Mouse (Mus musculus) gastrocnemius, adult 18-20 months (tissue): ENCODE measurements around the gene Tm9sf1. TPM values are rescaled to one million over a fixed set of nuclear protein-coding genes. Genes with fewer than 3 reads are reported as not detected.

Experiments used
- DNase-seq: peaks from one replicate; pipeline ENCODE4 v3.0.0; 2021; ENCODE audit warnings: low spot score
- total RNA-seq, 2 experiments: library from RNA; stranded (reverse); gene quantifications; 2 replicates each; pipeline ENCODE4 v1.2.3; 2021

Tm9sf1 gene
- total RNA-seq, 2 experiments from 2014 or later: 15.7 to 16.4 TPM

DNA sequence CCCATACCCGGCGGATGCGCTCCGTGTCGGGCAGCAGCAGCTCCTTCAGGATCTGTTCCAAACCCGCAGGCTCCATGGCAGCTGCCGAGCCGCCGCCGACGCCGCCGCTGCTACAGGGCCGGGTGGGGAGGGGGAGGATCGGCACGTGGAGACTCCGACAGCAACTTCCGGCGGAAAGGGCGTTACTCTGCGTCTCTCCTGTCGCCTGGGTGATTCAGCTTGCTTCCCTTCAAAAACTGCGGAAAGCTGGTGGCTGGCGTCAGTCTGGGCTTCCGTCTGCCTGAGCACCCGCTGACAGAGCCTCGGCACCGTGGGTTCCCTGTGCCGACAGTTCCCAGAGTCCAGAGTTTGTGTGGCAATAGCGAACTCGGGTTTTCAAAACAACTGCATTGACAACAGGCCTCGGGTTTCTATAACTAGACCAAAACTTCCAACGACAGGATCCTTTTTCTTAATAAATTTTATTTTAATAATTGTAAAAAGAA lies 8.0 kb downstream of the Tm9sf1 start, which contains the start of gene Ipo4:
Ipo4 (minus strand) TSS at position 435 of the 485 bp plus-strand sequence.
- DNase-seq: peak; percentile 86

DNA sequence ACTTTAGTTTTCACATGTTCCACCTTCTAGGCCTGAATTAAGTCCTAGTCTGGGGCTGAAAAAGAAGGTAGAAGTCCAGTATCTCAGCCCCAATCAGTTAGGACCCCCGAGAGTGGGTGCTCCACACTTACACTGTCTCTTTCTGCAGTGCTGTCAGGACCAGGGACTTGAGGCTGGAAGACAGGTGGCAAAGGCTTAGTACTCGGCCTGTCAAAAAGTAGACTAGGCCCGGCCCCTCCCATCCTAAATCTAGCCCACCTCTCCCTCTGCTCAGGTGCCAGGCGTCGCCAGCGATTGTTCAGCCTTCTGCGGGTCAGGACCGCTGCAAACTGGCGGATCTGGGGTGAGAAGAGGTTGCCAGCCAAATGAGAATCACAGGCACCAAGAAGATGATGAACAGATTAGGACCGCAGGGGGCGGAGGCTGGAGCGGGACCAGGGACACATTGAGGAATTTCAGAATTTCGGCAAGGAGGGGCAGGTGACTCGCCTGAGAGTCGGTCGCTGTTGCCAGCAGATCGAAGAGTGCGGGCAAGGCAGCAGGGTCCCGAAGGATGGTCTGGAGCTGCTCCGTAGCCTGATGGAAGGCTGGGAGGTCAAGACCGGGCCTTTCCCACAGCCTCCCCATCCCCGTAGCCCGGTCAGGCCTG lies 8.6 kb downstream of the Tm9sf1 start:
- peak; percentile 35 for DNase-seq

DNA sequence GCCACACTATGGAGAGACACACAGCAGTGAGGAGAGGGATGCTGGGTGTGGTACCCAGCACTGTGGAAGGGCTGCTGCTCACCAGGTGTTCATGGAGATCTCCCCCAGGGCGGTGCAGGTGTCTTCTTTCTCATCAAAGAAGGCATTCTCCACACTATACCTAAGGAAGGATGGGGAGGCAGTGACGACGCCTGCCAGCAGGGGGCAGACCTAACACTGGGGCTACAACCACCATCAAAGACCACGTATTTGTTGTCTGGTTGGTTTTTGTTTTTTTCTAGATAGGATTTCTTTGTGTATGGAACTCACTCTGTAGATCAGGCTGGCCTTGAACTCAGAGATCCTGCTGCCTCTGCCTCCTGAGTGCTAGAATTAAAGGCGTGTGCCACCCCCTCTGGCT lies 14.3 kb downstream of the Tm9sf1 start:
- peak; percentile 47 for DNase-seq

GRCm38 (mm10) chr14:55628077-55628827 lies 15.4 kb downstream of the Tm9sf1 start:
- no peak for DNase-seq

- no peak for DNase-seq
Measured at GRCm38 (mm10) chr14:55618486-55619195, 25.0 kb downstream of the Tm9sf1 start.

- DNase-seq: no peak
Measured at GRCm38 (mm10) chr14:55617822-55618221, 25.8 kb downstream of the Tm9sf1 start, which contains the start of gene Rec8. Rec8 (plus strand) TSS chr14:55618037.

- no peak for DNase-seq
Measured at GRCm38 (mm10) chr14:55616844-55617243, 26.8 kb downstream of the Tm9sf1 start.

GRCm38 (mm10) chr14:55615876-55616275 lies 27.7 kb downstream of the Tm9sf1 start:
- DNase-seq: no peak

- no peak for DNase-seq
Measured at GRCm38 (mm10) chr14:55614565-55615178, 28.9 kb downstream of the Tm9sf1 start.

- no peak for DNase-seq
Measured at GRCm38 (mm10) chr14:55613346-55613745, 30.3 kb downstream of the Tm9sf1 start.

- no peak for DNase-seq
Measured at GRCm38 (mm10) chr14:55608339-55608738, 35.3 kb downstream of the Tm9sf1 start.

DNA sequence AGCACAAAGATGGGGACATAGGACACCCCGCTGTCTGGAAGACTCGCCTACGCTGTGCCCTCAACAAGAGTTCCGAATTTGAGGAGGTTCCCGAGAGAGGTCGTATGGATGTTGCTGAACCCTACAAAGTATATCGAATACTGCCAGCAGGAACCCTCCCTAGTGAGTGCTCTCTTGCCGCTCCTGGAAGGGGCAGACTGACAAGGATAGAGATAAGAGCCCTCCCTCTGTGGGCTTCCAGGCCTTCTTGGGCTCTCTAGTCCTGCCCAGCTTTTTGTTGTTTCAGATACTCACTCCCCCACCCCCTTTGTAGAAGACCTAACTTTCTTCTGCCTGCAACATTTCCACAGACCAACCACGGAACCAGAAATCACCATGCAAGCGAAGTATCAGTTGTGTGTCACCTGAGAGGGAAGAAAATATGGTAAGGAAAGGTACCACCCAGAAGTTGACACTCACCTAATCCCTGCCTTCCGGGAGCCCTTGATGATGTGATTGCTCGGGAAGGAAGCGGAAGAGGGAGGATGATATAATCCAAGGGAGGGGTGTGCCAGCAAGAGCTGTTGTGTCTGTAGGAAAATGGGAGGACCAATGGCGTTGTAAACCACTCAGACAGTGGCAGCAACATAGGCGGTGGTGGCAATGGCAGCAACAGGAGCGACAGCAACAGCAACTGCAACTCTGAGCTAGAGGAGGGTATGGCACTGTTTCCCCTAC lies 37.7 kb downstream of the Tm9sf1 start:
- DNase-seq: no peak

DNA sequence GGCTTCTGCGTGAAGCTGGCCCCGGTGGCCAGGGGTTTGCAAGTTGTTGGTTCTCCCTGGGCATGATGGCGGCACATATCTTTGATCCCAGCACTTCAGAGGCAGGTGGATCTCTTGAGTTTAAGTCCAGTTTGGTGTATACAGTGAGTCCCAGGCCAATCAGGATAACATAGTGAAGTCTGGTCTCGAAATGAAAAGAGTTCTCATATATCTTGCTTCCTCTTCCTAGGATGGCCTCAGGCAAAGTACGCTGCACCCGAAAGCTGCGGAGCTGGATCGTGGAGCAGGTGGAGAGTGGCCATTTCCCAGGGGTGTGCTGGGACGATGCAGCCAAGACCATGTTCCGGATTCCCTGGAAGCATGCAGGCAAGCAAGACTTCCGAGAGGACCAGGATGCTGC lies 38.8 kb downstream of the Tm9sf1 start:
- DNase-seq: no peak

- DNase-seq: peak; percentile 93
Measured at GRCm38 (mm10) chr14:55603633-55604576, 39.7 kb downstream of the Tm9sf1 start.

DNA sequence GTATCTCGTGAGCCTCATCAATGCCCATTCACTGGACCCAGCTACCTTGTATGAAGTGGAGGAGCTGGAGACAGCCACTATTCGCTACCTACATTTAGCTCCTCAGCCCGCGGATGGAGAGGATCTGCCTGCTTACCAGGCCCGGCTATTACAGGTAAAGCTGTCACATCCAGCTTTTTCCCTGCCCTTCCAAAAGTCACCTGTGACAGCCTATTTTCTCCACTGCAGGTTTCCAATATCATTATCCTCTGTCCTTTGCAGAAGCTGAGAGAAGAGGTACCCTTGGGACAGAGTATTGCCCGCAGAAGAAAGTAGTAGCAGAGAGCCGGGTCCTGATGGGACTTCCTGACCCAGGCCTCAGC lies 40.4 kb downstream of the Tm9sf1 start, which contains the start of gene Irf9:
Irf9 (plus strand) TSS at position 301 of the 362 bp plus-strand sequence.
- no peak for DNase-seq

DNA sequence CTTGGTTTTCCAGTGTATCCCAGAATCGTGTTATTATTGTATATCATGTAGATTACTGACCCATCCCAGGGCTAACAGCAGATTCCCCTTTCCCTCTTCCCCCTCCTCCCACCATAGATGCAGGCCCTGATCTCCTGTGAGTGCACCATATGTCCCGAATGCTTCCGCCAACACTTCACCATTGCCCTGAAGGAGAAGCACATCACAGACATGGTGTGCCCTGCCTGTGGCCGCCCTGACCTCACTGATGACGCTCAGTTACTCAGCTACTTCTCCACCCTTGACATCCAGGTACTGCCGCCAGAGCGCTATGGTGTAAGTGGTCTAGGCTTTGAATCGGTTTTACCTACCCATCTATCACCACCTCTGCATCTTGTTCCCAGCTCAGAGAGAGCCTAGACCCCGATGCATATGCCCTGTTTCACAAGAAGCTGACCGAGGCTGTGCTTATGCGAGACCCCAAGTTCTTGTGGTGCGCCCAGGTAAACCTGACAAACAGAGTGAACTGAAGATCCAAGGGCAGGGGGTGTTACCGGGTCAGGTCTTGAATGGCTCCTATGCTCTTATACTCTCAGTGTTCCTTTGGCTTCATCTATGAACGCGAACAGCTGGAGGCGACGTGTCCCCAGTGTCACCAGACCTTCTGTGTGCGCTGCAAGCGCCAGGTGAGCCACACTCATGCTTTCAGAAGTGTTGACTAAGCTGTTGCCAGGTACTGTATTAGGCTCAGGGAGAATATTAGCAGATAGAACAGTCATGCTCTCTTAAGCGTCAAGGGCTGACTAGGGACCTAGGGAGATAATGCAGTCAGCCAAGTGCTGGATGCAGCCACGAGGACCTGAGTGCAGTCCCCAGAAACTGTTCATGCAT lies 44.9 kb downstream of the Tm9sf1 start:
- DNase-seq: no peak

DNA sequence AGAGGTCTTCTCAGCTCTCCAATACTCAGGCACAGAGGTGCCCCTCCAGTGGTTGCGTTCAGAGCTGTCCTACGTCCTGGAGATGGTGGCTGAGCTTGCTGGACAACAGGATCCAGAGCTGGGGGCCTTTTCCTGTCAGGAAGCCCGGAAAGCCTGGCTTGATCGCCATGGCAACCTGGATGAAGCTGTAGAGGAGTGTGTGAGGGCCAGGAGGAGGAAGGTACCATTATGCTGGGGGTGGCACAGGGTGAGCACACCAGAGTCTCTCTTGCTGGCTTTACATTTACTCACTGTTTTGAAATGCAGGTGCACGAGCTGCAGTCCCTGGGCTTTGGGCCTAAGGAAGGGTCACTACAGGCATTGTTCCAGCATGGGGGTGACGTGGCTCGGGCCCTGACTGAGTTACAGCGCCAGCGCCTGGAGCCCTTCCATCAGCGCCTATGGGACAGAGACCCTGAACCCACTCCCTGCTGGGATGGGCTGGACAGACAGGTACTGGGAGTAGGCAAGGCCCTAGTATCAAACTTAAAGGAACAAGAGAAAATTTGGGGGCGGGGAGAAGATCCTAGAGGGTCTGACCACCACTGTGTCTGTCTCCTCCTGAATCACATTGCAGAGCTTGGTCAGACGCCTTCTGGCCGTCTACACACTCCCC lies 47.4 kb downstream of the Tm9sf1 start:
- DNase-seq: no peak

GRCm38 (mm10) chr14:55592226-55592625 lies 51.4 kb downstream of the Tm9sf1 start:
- no peak for DNase-seq
